Mouse (Mus musculus): ENCODE measurements around the gene Kif3a.
"Not testable (repeated sequence)": the region's sequence is repeated elsewhere in the genome, so short reads cannot be mapped to it uniquely, and the experiment has no call there.

Gene Kif3a

GRCm38 (mm10) chr11:53543021-53543420 is 24.2 kb upstream of the Kif3a start:
- no peak for DNase-seq (ENCODE audit: low spot score)

GRCm38 (mm10) chr11:53546271-53546670 is 20.9 kb upstream of the Kif3a start:
- no peak for DNase-seq (ENCODE audit: low spot score)

- DNase-seq (ENCODE audit: low spot score), result no peak
These were observed 19.6 kb upstream of the Kif3a start for GRCm38 (mm10) chr11:53547566-53547965.

- no peak for DNase-seq (ENCODE audit: low spot score)
These were observed 19.1 kb upstream of the Kif3a start for GRCm38 (mm10) chr11:53548036-53548605.

GRCm38 (mm10) chr11:53550714-53551113 is 16.5 kb upstream of the Kif3a start:
- DNase-seq (ENCODE audit: low spot score), result no peak

GRCm38 (mm10) chr11:53551754-53552153 is 15.4 kb upstream of the Kif3a start:
- DNase-seq (ENCODE audit: low spot score), result peak; percentile 24

- DNase-seq (ENCODE audit: low spot score), result not testable (repeated sequence)
These were observed 10.7 kb upstream of the Kif3a start for GRCm38 (mm10) chr11:53556529-53556928.

GRCm38 (mm10) chr11:53557992-53558391 is 9.2 kb upstream of the Kif3a start:
- not testable (repeated sequence) for DNase-seq (ENCODE audit: low spot score)

GRCm38 (mm10) chr11:53559980-53560379 is 7.2 kb upstream of the Kif3a start:
- not testable (repeated sequence) for DNase-seq (ENCODE audit: low spot score)

GRCm38 (mm10) chr11:53561986-53562385 is 5.2 kb upstream of the Kif3a start:
- DNase-seq (ENCODE audit: low spot score), result no peak

GRCm38 (mm10) chr11:53566646-53567045 is 533 bp upstream of the Kif3a start:
- no peak for DNase-seq (ENCODE audit: low spot score)

GRCm38 (mm10) chr11:53580562-53580961 is 13.4 kb downstream of the Kif3a start:
- DNase-seq (ENCODE audit: low spot score), result no peak

GRCm38 (mm10) chr11:53583151-53583550 is 16.0 kb downstream of the Kif3a start:
- DNase-seq (ENCODE audit: low spot score), result no peak

GRCm38 (mm10) chr11:53584849-53585248 is 17.7 kb downstream of the Kif3a start:
- no peak for DNase-seq (ENCODE audit: low spot score)

GRCm38 (mm10) chr11:53585510-53585909 is 18.3 kb downstream of the Kif3a start:
- no peak for DNase-seq (ENCODE audit: low spot score)

GRCm38 (mm10) chr11:53588279-53588678 is 21.1 kb downstream of the Kif3a start:
- no peak for DNase-seq (ENCODE audit: low spot score)

- peak; percentile 29 for DNase-seq (ENCODE audit: low spot score)
These were observed 23.2 kb downstream of the Kif3a start for GRCm38 (mm10) chr11:53590368-53590768.

- no peak for DNase-seq (ENCODE audit: low spot score)
These were observed 23.9 kb downstream of the Kif3a start for GRCm38 (mm10) chr11:53591116-53591515.

GRCm38 (mm10) chr11:53604983-53605382 is 37.8 kb downstream of the Kif3a start:
- DNase-seq (ENCODE audit: low spot score), result no peak

GRCm38 (mm10) chr11:53605609-53606008 is 38.4 kb downstream of the Kif3a start:
- no peak for DNase-seq (ENCODE audit: low spot score)

GRCm38 (mm10) chr11:53609231-53609630 is 42.1 kb downstream of the Kif3a start:
- no peak for DNase-seq (ENCODE audit: low spot score)

- no peak for DNase-seq (ENCODE audit: low spot score)
These were observed 42.5 kb downstream of the Kif3a start for GRCm38 (mm10) chr11:53609672-53610071.

GRCm38 (mm10) chr11:53615172-53615571 is 48.0 kb downstream of the Kif3a start:
- no peak for DNase-seq (ENCODE audit: low spot score)

GRCm38 (mm10) chr11:53615575-53615974 is 48.4 kb downstream of the Kif3a start:
- DNase-seq (ENCODE audit: low spot score), result no peak

Measured in ovary, postnatal 36 days (tissue).